Mouse (Mus musculus) MEL (cell line): Measurements from ENCODE around the gene Scn4a. TPM values are rescaled to one million over a fixed set of nuclear protein-coding genes. Genes with fewer than 3 reads are reported as not detected.
A peak's percentile ranks its signal among the peaks of the same experiment; 100 is the strongest.

Experiments
- DNase-seq: peaks from one replicate; pipeline ENCODE4 v3.0.0; 2011; ENCODE audit warnings: low read depth, low spot score
- H3K27ac ChIP-seq: 2 replicates; pipeline ENCODE4 v1.5.1; 2012; ENCODE audit warnings: low read depth, mild to moderate bottlenecking, control low read depth, low read length, moderate library complexity; ENCODE audit not compliant: control insufficient read depth
- H3K27me3 ChIP-seq, 2 experiments: fragments of 150-350 bp in 1 of 2; sonication (generic) in 1 of 2; 2 replicates each; pipeline ENCODE4 v1.6.1; 2012; ENCODE audit warnings: low read length in 2 of 2, mild to moderate bottlenecking in 2 of 2, improper control_type of control experiment in 1 of 2, moderate library complexity in 1 of 2; ENCODE audit not compliant: insufficient read depth in 2 of 2, control insufficient read depth in 1 of 2
- H3K36me3 ChIP-seq, 2 experiments: 2 replicates each; pipeline ENCODE4 v1.6.1; 2012 to 2014; ENCODE audit warnings: low read length in 2 of 2, improper control_type of control experiment in 1 of 2, inconsistent platforms in 1 of 2, mild to moderate bottlenecking in 1 of 2; ENCODE audit not compliant: insufficient read depth in 2 of 2, control insufficient read depth in 1 of 2
- H3K4me1 ChIP-seq, 2 experiments: fragments of 150-350 bp in 1 of 2; sonication (generic) in 1 of 2; 2 replicates each; pipeline ENCODE4 v1.6.1; 2012; ENCODE audit warnings: low read length in 2 of 2, improper control_type of control experiment in 1 of 2, mild to moderate bottlenecking in 1 of 2; ENCODE audit not compliant: insufficient read depth in 2 of 2, control insufficient read depth in 1 of 2
- H3K4me3 ChIP-seq, 2 experiments: fragments of 150-350 bp in 1 of 2; sonication (generic) in 1 of 2; 2 replicates each; pipeline ENCODE4 v1.5.1; 2012; ENCODE audit warnings: low read depth in 2 of 2, low read length in 2 of 2, mild to moderate bottlenecking in 2 of 2, moderate library complexity in 2 of 2, control low read depth in 1 of 2, improper control_type of control experiment in 1 of 2; ENCODE audit not compliant: control insufficient read depth in 1 of 2, insufficient read depth in 1 of 2
- H3K79me2 ChIP-seq: 2 replicates; pipeline ENCODE4 v1.6.1; 2012; ENCODE audit warnings: mild to moderate bottlenecking, low read length, moderate library complexity; ENCODE audit not compliant: control insufficient read depth, poor library complexity, insufficient read depth
- H3K9ac ChIP-seq: 2 replicates; pipeline ENCODE4 v1.6.1; 2012; ENCODE audit warnings: low read depth, mild to moderate bottlenecking, control low read depth, low read length, moderate library complexity; ENCODE audit not compliant: control insufficient read depth, poor library complexity, severe bottlenecking
- H3K9me3 ChIP-seq: fragments of 150-350 bp; sonication (generic); replicated peaks from 2 replicates; pipeline ENCODE4 v1.6.1; 2012; ENCODE audit warnings: mild to moderate bottlenecking, low read length, improper control_type of control experiment, moderate library complexity; ENCODE audit not compliant: insufficient read depth
- BHLHE40 ChIP-seq: IDR thresholded peaks from 2 replicates; pipeline ENCODE4 v1.6.1; 2012; ENCODE audit warnings: low read depth, mild to moderate bottlenecking, inconsistent platforms, low read length, improper control_type of control experiment, borderline replicate concordance
- CTCF ChIP-seq, 3 experiments: IDR thresholded peaks in 2 of 3; conservative IDR thresholded peaks in 1 of 3; 2 replicates each; pipeline ENCODE4 v1.5.1; 2011 to 2012; ENCODE audit warnings: low read length in 3 of 3, low read depth in 2 of 3, mild to moderate bottlenecking in 2 of 3, improper control_type of control experiment in 1 of 3, inconsistent platforms in 1 of 3, mixed read lengths in 1 of 3, moderate library complexity in 1 of 3; ENCODE audit not compliant: control insufficient read depth in 1 of 3, insufficient read depth in 1 of 3, poor library complexity in 1 of 3, severe bottlenecking in 1 of 3
- ELF1 ChIP-seq: IDR thresholded peaks from 2 replicates; pipeline ENCODE4 v1.6.1; 2014; ENCODE audit warnings: low read depth, mild to moderate bottlenecking, inconsistent platforms, low read length, improper control_type of control experiment, moderate library complexity
- EP300 ChIP-seq, 2 experiments: IDR thresholded peaks; 2 replicates each; pipeline ENCODE4 v1.6.1; 2011; ENCODE audit warnings: improper control_type of control experiment in 2 of 2, low read length in 2 of 2, low read depth in 1 of 2, mild to moderate bottlenecking in 1 of 2
- ETS1 ChIP-seq: IDR thresholded peaks from 2 replicates; pipeline ENCODE4 v1.6.1; 2012; ENCODE audit warnings: low read depth, mild to moderate bottlenecking, inconsistent platforms, low read length, improper control_type of control experiment, moderate library complexity
- RAD21 ChIP-seq: IDR thresholded peaks from 2 replicates; pipeline ENCODE4 v1.6.1; 2011; ENCODE audit warnings: mild to moderate bottlenecking, low read depth, low read length, improper control_type of control experiment
- TAL1 ChIP-seq: IDR thresholded peaks from 2 replicates; pipeline ENCODE4 v1.6.1; 2012; ENCODE audit warnings: mild to moderate bottlenecking, inconsistent platforms, low read length, moderate library complexity, mixed read lengths
- ZMIZ1 ChIP-seq: IDR thresholded peaks from 2 replicates; pipeline ENCODE4 v1.6.1; 2012; ENCODE audit warnings: low read depth, mild to moderate bottlenecking, inconsistent platforms, low read length, improper control_type of control experiment, moderate library complexity
- polyA plus RNA-seq, 2 experiments: library from polyadenylated mRNA; stranded (reverse) in 1 of 2; unstranded in 1 of 2; fragments of >175 nt in 1 of 2; fragments of >200 nt in 1 of 2; gene quantifications; 2 replicates each; pipeline versions ENCODE4 v1.2.1 to v1.2.4; 2012; ENCODE audit warnings: low replicate concordance in 2 of 2, low read depth in 1 of 2; ENCODE audit not compliant: insufficient read length in 2 of 2, insufficient read depth in 1 of 2, missing spikeins in 1 of 2
- total RNA-seq: library from RNA; depleted of rRNA; stranded (reverse); fragments of 300-350 nt; gene quantifications from 2 replicates; pipeline ENCODE4 v1.2.3, GENCODE M21; 2012; rRNA removed

The Scn4a gene
- total and polyA plus RNA-seq, 3 experiments: 0.04 to 0.15 TPM; not detected in 1

DNA sequence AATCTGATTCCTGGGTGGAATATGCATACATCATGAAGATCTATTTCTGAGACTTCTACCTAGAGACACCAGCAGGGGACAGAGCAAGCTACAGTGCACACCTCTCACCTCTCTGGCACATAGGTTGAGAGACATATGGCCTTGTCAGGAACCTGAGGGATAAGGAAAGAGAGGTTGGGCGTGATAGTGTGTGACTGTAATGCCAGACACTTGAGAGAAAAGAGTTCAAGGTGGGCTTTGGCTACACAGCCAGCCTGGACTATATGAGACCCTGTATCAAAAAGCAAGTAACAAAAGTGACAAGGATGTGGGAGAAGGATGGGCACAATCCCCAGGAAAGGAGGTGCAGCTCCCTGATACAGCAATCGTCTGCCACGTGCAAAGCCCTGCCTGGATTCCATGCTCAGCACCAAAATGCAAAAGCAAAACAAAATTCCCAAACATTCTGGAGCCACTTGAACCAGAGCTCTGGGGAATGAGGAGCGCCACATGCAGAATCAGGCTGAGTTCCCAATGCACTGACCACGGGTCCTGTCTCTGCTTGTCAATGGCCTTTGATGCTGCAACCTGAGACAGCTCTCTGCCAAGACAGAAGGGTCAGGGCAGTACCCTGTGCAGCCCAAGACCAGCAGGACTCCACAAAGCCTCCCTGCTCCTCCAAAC, 81.8 kb downstream of the Scn4a start:
- H3K27ac ChIP-seq: peak overlapping the region; percentile 78
- DNase-seq: peak; percentile 27
- peaks cover 0 to 34% of the 10 kb centered on the region in 2 experiments; a peak in 3 of 4 replicates for H3K4me1 ChIP-seq

DNA sequence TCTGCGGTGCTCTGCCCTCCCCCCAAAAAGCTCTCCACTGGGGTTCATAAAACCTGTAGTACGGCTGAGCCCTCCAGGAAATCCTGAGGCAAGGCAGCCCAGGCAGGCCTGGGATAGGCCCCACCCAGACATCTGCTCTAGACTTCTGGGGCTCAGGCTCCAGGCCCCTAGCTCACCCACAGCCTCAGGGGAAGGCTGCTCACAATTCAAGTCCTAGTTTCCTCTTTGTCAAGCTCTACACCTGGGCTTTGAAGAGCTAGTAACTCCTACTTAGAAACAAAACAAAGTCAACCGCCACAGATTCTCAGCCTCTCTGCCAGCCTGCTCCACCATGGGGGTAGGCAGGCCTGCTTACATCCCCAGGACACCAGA, 84.0 kb downstream of the Scn4a start:
- DNase-seq: no peak
- Histone ChIP-seq H3K36me3 (peaks cover 13 to 18% of the 10 kb centered on the region in 2 experiments), H3K27me3 (no peaks in the 10 kb centered on the region), H3K4me1 (peaks cover 0 to 28% of the 10 kb centered on the region in 2 experiments; a peak in 3 of 4 replicates), H3K9ac (no peak overlapping the region), H3K79me2 (peaks cover 43% of the 10 kb centered on the region), H3K27ac (no peak overlapping the region), H3K9me3 (no peaks in the 10 kb centered on the region), H3K4me3 (no peak overlapping the region)
- TF ChIP-seq ETS1 (no peak), ZMIZ1 (no peak), ELF1 (no peak), RAD21 (no peak), TAL1 (no peak)

More for the DNA sequence above, 81.8 kb downstream of the Scn4a start:
- Histone ChIP-seq H3K9ac (peak overlapping the region; percentile 98), H3K4me3 (peak overlapping the region; percentile 89 to 93), H3K36me3 (peaks cover 5 to 17% of the 10 kb centered on the region in 2 experiments; a peak in 3 of 4 replicates), H3K27me3 (no peaks in the 10 kb centered on the region), H3K9me3 (no peaks in the 10 kb centered on the region), H3K79me2 (peaks cover 43% of the 10 kb centered on the region)
- TF ChIP-seq BHLHE40 (no peak), CTCF (IDR thresholded peaks at IDR 0.05 in 2 of 3, conservative IDR thresholded peaks at IDR 0.05 in 1 of 3; ENCODE audit: control insufficient read depth in 1 of 3, insufficient read depth in 1 of 3, low read depth in 2 of 3, low read length in 3 of 3, poor library complexity in 1 of 3, severe bottlenecking in 1 of 3) (peak in 1 of 3 experiments; percentile 2; a peak in 1 of 6 replicates), ZMIZ1 (no peak), RAD21 (no peak), EP300 (IDR thresholded peaks at IDR 0.05; ENCODE audit: low read depth in 1 of 2, low read length in 2 of 2) (no peak)

Other genes starting within 250 kb of the Scn4a start
- gene Gm10840, start 192.4 kb downstream of the Scn4a start, total RNA-seq: not detected in 2 replicates
- gene Gm10840, start 192.4 kb downstream of the Scn4a start, polyA plus RNA-seq: not detected
- gene Limd2, start 192.4 kb downstream of the Scn4a start, total RNA-seq: 58.6 and 103 TPM in 2 replicates
- gene Limd2, start 192.4 kb downstream of the Scn4a start, polyA plus RNA-seq: 100 to 1,000 TPM in 1 of 2 experiments, not detected in 1; 201 TPM
- gene Strada, start 151.1 kb downstream of the Scn4a start, total RNA-seq: 25.5 and 27.4 TPM in 2 replicates
- 10 to 100 TPM in 1 of 2 experiments, not detected in 1; 39.8 TPM for gene Strada, start 151.1 kb downstream of the Scn4a start, polyA plus RNA-seq
- 51.6 and 51.8 TPM in 2 replicates for gene Ccdc47, start 136.9 kb downstream of the Scn4a start, total RNA-seq
- 100 to 1,000 TPM in 1 of 2 experiments, 10 to 100 TPM in 1; 47.6 to 145 TPM for gene Ccdc47, start 136.9 kb downstream of the Scn4a start, polyA plus RNA-seq
- gene Ddx42, start 136.4 kb downstream of the Scn4a start, total RNA-seq: 56.1 and 62.6 TPM in 2 replicates
- gene Ddx42, start 136.4 kb downstream of the Scn4a start, polyA plus RNA-seq: 10 to 100 TPM in 1 of 2 experiments, not detected in 1; 57.7 TPM
- gene Ftsj3, start 97.2 kb downstream of the Scn4a start, total RNA-seq: 268 and 308 TPM in 2 replicates
- gene Ftsj3, start 97.2 kb downstream of the Scn4a start, polyA plus RNA-seq: 100 to 1,000 TPM in 1 of 2 experiments, not detected in 1; 205 TPM
- 426 and 451 TPM in 2 replicates for gene Psmc5, start 97.1 kb downstream of the Scn4a start, total RNA-seq
- 100 to 1,000 TPM; 112 to 290 TPM for gene Psmc5, start 97.1 kb downstream of the Scn4a start, polyA plus RNA-seq
- gene Smarcd2, start 80.3 kb downstream of the Scn4a start, total RNA-seq: 116 and 131 TPM in 2 replicates
- 100 to 1,000 TPM in 1 of 2 experiments, not detected in 1; 123 TPM for gene Smarcd2, start 80.3 kb downstream of the Scn4a start, polyA plus RNA-seq
- 4.3 and 4.6 TPM in 2 replicates for gene Tcam1, start 76.6 kb downstream of the Scn4a start, total RNA-seq
- 1 to 10 TPM in 1 of 2 experiments, not detected in 1; 8.9 TPM for gene Tcam1, start 76.6 kb downstream of the Scn4a start, polyA plus RNA-seq
- not detected in 2 replicates for gene Gh, start 51.4 kb downstream of the Scn4a start, total RNA-seq
- gene Gh, start 51.4 kb downstream of the Scn4a start, polyA plus RNA-seq: under 1 TPM in 1 of 2 experiments, not detected in 1; 0.08 TPM
- 0.36 and 0.54 TPM in 2 replicates for gene Cd79b, start 38.5 kb downstream of the Scn4a start, total RNA-seq
- gene Cd79b, start 38.5 kb downstream of the Scn4a start, polyA plus RNA-seq: 1 to 10 TPM in 1 of 2 experiments, not detected in 1; 2.4 TPM
- gene Prr29, start 12.2 kb upstream of the Scn4a start, total RNA-seq: not detected in 2 replicates
- gene Prr29, start 12.2 kb upstream of the Scn4a start, polyA plus RNA-seq: under 1 TPM in 1 of 2 experiments, not detected in 1; 0.61 TPM
- gene Icam2, start 34.8 kb upstream of the Scn4a start, total RNA-seq: 58.1 and 82.7 TPM in 2 replicates
- 10 to 100 TPM in 1 of 2 experiments, not detected in 1; 49.6 TPM for gene Icam2, start 34.8 kb upstream of the Scn4a start, polyA plus RNA-seq
- 4.3 and 4.8 TPM in 2 replicates for gene Ern1, start 134.6 kb upstream of the Scn4a start, total RNA-seq
- 1 to 10 TPM in 1 of 2 experiments, not detected in 1; 5.7 TPM for gene Ern1, start 134.6 kb upstream of the Scn4a start, polyA plus RNA-seq